Mouse (Mus musculus): Measurements from ENCODE around the gene Cyb5d1. TPM values are rescaled to one million over a fixed set of nuclear protein-coding genes. Genes with fewer than 3 reads are reported as not detected.

The Cyb5d1 gene
- total RNA-seq, 2 experiments from 2014 or later: 37.9 to 39.8 TPM

GRCm38 (mm10) chr11:69417449-69418384, 22.3 kb upstream of the Cyb5d1 start:
- intact Hi-C loops (cut with DNase I): loop anchor here (10.0 kb wide), 1 partner anchor 323 kb away; the partner anchor contains the start of gene Per1
- peak; percentile 93 to 98 for DNase-seq (ENCODE audit: extremely low spot score in 1 of 2, low spot score in 2 of 2)

- DNase-seq (ENCODE audit: extremely low spot score in 1 of 2, low spot score in 2 of 2): no peak
- intact Hi-C loops (cut with DNase I): loop anchor here (10.0 kb wide), 1 partner anchor 322 kb away; the partner anchor contains the start of gene Per1
Measured at GRCm38 (mm10) chr11:69416921-69417448, 21.6 kb upstream of the Cyb5d1 start.

DNA sequence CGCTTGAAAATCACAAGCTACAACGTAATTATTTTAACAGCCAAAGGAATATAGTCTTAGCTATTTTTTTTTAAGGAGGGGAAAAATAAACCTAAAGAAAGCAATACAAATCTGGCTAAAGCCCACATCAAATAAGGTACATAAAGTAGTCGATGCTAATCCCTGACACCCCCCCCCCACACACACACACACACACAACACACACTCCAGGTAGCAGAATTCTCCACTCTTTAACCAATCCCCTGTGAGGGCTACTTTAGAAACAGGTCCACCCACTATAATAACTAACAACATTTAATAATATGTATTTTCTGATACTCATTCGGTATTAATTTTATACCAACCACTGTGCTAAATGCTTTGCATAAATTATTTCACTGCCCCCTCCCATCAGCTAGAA, 21.1 kb upstream of the Cyb5d1 start:
- intact Hi-C loops (cut with DNase I): loop anchor here (10.0 kb wide), 1 partner anchor 322 kb away; the partner anchor contains the start of gene Per1

DNA sequence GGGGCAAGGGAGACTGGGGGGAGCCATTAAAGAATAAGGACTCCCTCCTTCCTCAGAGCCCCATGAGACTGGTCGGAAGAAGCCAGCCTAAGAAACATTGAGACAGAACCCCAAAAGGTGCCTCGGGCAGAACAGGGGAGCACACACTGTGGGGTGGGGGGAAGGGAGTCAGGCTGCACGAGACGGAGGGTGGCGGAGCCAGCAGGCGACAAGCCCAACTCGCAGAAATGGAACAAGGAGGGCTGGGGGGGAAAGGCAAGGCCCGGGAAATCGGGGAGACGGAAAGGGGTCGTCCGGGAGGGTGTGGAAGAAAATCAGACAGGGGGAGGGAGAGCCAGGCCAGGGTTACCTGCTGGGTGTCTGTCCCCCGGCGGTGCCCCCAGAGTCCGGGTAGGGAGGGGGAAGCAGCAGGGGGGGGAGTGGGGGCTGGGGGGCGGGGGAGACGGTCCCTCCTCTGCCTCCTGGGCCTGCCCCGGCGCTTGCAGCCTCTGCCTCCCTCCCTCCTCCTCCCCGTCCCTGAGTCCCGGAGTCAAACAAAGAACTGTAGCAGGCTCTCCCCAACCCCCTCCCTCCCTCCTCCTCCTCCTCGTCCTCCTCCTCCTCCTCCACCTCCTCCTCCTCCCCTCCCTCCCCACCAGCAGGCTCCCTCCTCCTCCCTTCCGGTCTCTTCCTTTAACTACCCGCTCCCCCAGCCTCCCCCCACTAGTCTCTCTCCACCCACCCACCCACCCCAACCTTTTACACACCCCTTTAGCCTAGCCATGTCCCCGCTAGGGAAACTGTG, 20.4 kb upstream of the Cyb5d1 start:
- intact Hi-C loops (cut with DNase I): loop anchor here (10.0 kb wide), 1 partner anchor 321 kb away; the partner anchor contains the start of gene Per1
- DNase-seq (ENCODE audit: extremely low spot score in 1 of 2, low spot score in 2 of 2): peak in 1 of 2 experiments; percentile 82

More for the DNA sequence above, 21.1 kb upstream of the Cyb5d1 start:
- no peak for DNase-seq (ENCODE audit: extremely low spot score in 1 of 2, low spot score in 2 of 2)

GRCm38 (mm10) chr11:69415327-69415667, 19.9 kb upstream of the Cyb5d1 start:
- intact Hi-C loops (cut with DNase I): loop anchor here (10.0 kb wide), 1 partner anchor 320 kb away; the partner anchor contains the start of gene Per1
- peak; percentile 69 to 76 for DNase-seq (ENCODE audit: extremely low spot score in 1 of 2, low spot score in 2 of 2)

DNA sequence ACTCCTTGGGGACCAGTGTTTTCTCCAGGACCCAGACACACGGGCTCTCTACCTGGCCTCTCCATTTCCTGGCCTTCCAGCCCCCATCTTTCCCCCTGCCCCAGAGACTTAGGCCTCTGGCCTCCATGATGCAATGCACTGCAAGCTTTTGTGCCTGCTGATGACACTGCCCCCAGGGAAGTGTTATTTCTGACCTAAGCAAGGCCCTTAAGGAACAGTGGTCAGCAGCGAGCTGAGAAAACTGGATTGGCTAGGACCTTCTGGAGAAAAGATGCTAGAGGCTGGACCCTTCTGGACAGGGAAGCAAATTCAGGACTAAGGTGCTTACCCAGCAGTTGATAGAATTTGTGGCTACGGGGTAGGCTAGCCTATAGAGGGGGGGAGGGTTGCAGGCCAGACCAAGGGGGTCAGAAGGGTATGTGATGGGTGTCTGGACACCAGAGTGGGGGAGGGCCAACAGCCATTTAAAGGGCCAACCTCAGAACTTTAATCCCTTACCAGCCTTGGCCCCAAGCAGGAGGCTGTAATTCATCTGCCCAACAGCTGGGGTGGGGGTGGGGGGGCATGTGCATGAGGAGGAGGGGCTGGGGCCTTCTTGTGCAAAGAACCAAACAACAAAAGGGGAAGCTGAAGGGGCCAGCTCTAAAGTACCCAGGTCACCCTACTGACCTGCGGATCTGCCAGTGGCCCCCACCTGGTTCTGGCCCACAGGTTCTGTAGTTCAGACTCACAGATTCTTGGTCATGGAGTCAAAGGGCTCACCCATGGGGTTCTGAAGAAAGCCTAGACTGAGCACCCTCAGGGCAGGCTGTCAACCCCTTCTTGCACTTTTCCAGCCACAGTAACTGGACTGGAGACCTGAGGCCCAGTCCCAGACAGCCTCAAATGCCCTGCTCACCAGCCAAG, 19.2 kb upstream of the Cyb5d1 start:
- peak in 1 of 2 experiments; percentile 28 for DNase-seq (ENCODE audit: extremely low spot score in 1 of 2, low spot score in 2 of 2)
- intact Hi-C loops (cut with DNase I): loop anchor here (10.0 kb wide), 1 partner anchor 320 kb away; the partner anchor contains the start of gene Per1

DNA sequence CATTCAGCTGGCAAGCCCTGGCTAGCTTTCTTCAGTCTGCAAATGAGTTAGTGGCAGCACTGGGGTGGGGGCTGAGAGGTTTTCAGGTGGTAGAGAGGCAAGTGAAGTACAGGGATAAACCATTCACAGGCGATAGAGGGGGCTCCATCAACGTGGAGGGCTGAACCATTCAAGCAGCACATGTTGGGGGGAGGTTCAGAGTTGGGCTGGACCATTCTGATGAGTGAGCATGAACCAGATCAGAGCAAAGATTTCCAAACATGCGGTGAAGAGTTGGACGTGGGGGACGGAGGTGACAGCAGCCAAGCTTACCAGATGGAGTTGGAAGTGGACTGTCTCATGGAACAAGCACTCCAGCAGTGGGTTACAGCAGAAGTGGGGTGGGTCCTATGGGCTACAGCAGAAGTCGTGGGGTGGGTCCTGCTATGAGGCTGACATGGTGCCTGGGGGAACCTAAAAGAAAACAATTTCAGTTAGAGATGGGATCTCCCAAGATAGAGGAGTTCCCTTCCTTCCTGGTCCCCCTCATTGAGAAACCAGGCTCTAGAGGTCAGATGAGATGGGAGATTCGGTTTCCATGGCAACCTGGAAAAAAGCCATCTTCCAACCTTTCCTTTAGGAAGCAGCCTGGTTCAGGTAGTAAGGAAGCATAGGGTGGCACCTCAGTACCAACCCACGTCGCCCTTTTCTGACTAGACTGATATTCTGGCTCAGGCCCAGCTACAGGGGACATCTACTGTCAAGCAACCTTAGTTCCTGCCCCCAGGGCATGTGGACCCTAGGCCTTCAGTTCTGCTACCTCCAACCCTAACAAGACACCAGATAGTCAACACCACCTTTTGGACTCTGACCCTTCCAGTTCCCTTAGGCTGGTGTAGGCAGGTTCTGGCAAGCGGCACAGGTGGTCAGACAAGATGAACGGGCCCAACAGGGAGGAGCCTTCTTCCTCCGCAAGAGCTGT, 18.1 kb upstream of the Cyb5d1 start, which contains the start of gene Kdm6b:
TSS of gene Kdm6b (minus strand) at position 455 of the 961 bp plus-strand sequence.
- intact Hi-C loops (cut with DNase I): loop anchor here (10.0 kb wide), 1 partner anchor 319 kb away; the partner anchor contains the start of gene Per1

DNA sequence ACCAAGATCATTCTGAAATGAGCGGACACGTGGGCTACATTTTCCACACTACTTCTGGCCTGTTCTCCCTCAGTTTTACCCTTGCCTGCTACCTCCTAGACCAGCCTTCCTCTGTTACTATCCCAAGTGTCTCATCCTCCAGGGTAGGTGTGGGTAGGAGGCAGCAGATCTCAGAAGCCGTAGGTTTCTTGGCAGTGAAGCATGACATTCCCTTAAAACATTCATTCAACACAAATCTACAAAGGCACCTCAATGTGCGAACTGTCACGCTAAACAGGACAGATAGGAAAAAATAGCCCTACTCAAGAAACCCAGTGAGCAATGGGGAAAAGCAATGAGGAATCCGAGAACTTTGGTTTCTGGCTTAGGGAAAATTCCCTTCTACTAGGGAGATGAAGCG, 17.1 kb upstream of the Cyb5d1 start:
- intact Hi-C loops (cut with DNase I): loop anchor here (10.0 kb wide), 1 partner anchor 318 kb away; the partner anchor contains the start of gene Per1
- no peak for DNase-seq (ENCODE audit: extremely low spot score in 1 of 2, low spot score in 2 of 2)

More for the DNA sequence above, 18.1 kb upstream of the Cyb5d1 start, which contains the start of gene Kdm6b:
- DNase-seq (ENCODE audit: extremely low spot score in 1 of 2, low spot score in 2 of 2): peak; percentile 65 to 66

- intact Hi-C loops (cut with DNase I): loop anchor here (10.0 kb wide), 1 partner anchor 317 kb away; the partner anchor contains the start of gene Per1
- peak in 1 of 2 experiments; percentile 86 for DNase-seq (ENCODE audit: extremely low spot score in 1 of 2, low spot score in 2 of 2)
Measured at GRCm38 (mm10) chr11:69411538-69412203, 16.2 kb upstream of the Cyb5d1 start.

DNA sequence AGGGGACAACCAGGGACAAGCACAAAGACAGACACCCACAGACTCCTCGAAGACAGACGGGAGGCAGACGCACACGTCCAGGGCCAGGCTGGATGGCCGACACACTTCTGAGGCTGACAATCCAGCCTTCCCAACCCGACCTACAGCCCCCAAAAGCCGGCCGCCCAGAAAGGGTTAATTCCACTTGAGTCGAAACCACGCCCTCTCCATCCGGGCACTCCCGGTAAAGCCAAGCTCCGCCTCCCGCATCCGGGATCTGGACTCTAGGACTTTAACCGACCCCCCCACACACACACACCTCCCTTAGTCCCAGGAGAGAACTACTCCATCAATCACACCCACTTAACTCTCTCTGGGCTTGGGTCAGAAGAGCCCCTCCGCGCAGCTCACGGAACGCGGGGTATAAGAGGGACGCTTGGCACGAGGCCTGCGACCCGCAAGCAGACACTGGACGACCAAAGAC, 15.7 kb upstream of the Cyb5d1 start:
- DNase-seq (ENCODE audit: extremely low spot score in 1 of 2, low spot score in 2 of 2): peak; percentile 92 to 99
- intact Hi-C loops (cut with DNase I): loop anchor here (10.0 kb wide), 1 partner anchor 316 kb away; the partner anchor contains the start of gene Per1

DNA sequence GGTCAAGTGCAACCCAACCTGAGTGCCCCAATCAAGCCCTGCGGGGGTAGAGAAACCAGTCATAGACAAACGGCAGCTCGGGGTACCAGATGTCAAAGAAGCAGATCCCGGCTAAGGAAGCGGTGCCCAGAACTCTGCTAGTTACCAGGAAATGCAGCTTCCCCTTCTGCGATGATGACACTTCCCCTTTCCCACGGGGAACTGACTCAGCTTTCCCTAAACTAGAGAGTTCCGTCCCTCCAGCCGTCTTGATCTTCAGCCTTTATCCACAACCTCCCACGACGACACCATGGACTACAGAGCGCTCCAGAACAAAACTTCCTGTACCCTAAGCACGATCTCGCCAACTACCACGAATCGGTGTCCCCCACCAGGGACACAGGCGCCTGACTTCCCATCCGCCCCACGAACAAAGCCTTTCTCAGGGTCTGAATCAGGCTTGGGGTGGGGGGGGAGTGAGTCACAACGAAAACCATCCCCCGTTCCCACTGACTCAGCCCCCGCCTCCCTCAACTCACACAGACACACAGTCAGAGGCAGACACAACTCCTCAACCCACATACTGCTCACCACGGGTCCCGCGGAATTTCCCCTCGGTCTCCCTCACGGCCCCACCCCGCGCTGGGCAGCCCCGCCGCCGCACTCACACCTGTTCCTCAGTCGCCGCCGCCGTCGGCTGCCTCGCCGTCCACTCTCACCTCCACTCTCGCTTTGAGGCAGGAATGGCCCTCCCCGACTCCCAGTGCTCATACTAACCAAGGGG, 15.1 kb upstream of the Cyb5d1 start:
- intact Hi-C loops (cut with DNase I): loop anchor here (10.0 kb wide), 1 partner anchor 316 kb away; the partner anchor contains the start of gene Per1
- DNase-seq (ENCODE audit: extremely low spot score in 1 of 2, low spot score in 2 of 2): peak in 1 of 2 experiments; percentile 82

DNA sequence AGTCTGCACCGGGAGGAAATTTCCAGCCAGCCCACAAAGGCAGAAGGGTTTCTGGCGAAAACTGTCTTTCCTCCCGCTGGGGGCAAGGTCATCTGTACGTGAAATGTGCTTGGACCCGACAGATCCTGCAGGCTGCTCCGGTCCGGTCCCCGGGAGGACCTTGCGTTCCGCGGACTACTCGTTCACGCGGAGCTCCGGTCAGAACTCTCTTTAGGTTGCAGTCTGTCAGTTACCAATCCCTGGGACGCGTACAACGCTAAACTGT, 14.5 kb upstream of the Cyb5d1 start:
- intact Hi-C loops (cut with DNase I): loop anchor here (10.0 kb wide), 1 partner anchor 315 kb away; the partner anchor contains the start of gene Per1
- DNase-seq (ENCODE audit: extremely low spot score in 1 of 2, low spot score in 2 of 2): no peak

DNA sequence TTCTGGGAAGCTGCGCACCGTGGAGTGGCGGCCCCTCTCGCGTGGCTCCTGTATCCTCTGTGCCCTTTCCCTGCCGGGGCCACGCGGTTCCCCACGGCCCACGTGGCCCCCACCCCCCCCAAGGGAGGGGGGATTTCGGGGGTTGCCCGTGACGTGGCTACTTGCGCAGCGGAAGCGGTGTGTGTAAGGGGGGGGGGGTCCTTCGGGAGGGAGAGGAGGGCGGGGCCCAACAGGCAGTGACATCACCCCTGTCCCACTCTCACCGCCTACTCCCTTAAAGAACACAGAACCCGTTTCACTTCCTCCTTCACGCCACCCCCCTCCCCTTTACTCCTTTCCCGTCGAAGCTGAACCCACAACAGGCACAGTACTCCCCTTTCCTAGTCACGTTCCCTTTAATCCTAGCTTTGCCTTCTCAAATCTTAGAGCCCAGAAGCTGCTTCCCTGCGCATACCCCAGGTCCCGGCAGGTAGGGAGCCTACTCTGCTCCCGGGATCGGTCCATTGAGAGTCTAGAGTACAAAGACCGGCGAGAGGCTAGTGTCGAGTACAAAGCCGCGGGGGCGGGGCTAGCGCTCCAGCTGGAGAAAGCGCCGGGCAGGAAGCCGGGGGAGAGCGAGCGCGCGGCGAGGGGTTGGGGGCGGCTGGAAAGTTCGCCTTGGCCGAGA, 14.1 kb upstream of the Cyb5d1 start:
- intact Hi-C loops (cut with DNase I): loop anchor here (10.0 kb wide), 1 partner anchor 315 kb away; the partner anchor contains the start of gene Per1
- peak; percentile 77 to 95 for DNase-seq (ENCODE audit: extremely low spot score in 1 of 2, low spot score in 2 of 2)

DNA sequence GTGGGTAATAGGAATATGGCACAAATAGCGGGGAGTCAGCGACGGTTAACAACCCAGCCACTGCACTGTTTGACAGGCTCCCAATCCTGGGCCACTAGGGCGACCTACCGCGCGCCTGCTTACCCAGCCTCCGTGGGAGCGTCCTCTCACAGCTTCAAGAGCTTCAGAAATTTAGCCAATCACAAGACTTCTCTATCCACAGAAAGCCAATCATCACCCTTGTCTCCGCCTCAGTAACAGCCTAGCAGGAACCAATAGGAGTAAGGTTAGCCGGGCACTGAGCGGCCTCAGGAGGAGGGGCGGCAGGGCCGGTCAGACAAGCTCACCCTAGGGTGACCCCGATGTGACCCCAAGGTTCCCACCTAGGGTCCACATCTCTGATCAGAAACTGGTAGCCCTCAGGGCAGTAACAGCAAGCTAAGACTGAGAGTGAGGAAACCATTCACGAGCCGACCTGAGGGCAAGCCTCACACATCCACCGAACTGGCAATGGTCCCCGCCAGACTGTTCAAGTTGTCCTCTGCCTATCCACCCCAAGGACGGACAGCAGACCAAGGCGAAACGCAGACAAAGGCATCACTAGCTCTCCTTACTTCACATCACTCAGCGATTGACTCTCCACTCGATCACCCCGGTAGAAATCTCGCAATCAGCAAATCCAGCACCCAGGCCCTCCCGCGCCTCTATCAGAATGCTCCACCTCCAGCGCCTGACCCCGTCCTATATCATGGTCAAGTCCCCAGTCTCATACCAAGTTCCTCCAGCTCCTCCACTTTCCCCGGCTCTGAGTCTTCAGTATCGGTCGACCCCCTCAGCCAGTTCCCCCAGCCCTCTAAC, 13.3 kb upstream of the Cyb5d1 start:
- intact Hi-C loops (cut with DNase I): no loop called here
- peak; percentile 84 to 89 for DNase-seq (ENCODE audit: extremely low spot score in 1 of 2, low spot score in 2 of 2)

All from left cerebral cortex, postnatal 10 days (tissue).